Mouse (Mus musculus): ENCODE data around the gene Mgrn1.

Gene Mgrn1

DNA sequence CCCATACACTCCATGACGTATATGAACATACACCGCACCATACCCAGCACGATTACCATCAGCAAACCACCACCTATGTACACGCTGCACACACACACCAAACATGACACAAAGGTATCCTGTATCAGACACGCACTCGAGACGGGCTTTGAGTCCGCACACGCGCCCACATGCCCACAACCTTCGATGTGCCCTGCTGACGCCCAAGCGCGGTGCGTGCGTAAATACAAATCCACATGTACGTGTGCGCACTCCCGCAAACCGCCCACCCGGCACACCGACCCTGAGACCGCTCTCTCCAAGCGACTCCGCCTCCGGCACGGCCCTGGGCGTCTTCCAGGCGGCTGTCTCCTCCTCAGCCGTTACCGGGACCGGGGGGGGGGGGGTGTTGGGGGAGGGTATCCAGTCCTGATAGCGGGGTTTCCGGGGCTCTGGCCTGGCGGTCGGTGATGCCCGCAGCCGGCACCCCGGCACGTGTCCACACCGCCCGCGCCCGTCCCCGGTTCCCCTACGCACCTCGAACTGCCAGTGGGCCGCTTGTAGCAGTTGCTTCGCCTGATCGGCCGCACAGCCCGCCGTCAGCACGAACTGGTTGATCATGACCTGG lies 6.8 kb upstream of the Mgrn1 start:
- DNase-seq (ENCODE audit: low spot score) = no peak

DNA sequence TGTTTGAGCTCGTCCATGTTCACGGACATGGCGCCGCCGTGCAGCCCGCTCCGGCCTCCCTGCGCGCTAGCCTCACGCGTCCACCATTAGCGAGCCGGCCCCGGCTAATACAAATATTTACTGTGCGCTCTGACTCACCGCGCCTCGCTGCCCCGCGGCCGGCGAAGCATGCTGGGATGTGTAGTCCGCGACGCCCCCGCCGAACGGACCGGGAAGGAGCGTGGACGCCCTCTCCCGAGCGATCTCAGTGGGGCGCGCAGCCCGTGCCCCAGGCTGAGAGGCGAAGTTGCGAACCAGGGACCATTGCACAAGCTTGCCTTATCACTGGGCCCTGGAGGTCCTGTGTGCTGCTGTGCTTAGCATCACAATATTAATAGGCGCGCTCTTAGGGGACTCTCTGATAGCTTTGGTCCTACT lies 6.3 kb upstream of the Mgrn1 start:
- DNase-seq (ENCODE audit: low spot score) = peak; percentile 82

DNA sequence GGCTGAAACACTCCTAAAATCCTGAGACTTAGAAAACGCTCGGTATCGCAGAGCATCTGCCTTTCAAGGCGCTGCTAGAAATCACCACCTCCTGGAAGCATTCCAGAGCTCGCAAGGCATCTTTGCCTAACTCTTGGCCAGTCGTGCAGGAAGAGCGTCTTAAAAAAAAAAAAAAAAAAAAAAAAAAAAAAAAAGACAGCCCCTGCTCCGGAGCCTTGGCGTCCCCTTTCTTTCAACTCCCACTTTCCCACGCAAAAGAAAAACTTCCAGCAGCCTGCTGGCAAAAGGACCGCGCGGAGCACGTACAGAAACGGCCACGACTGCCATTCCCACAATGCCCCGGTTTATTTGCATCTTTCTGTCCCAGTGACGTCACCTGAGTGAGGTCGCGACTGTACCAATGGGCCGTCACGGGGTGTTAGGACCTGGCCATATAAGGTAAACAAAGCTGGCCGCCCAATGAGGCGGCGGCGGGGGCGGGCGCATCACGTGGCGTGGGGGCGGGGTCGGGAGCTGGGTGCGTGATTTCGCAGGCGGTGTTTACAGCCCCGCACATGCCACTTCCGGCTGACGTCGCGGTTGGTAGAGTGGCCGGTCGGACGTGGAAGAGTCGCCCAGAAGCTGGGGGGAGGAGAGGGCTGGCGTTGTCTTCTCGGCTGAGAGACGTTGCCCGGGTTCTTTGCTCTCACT lies 5.8 kb upstream of the Mgrn1 start, which contains the start of gene Ubald1:
Ubald1 (minus strand) TSS at position 180 of the 690 bp plus-strand sequence.
- DNase-seq (ENCODE audit: low spot score) = peak; percentile 90

GRCm38 (mm10) chr16:4881400-4882351 lies 4.4 kb upstream of the Mgrn1 start:
- DNase-seq (ENCODE audit: low spot score) = no peak

DNA sequence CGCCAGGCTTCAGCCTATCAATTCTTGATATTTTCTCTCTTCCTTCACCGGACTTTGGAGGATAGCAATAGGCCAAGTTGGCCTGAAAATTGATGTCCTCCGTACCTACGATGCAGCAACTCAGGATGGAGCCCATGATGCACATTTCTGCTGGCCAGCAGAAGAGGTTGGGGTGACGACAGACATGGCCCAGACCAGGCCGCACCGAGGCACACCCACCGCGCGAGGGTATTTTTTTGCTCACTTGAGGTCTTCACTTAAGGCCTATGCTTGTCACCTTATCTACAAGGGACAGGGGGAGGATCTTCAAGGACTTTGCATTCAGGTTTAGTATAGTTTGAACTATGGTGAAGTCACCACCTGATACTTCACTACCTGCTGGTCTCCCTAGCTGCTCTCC lies 1.1 kb upstream of the Mgrn1 start:
- DNase-seq (ENCODE audit: low spot score) = no peak

GRCm38 (mm10) chr16:4886690-4887020 lies 606 bp downstream of the Mgrn1 start:
- no peak for DNase-seq (ENCODE audit: low spot score)

DNA sequence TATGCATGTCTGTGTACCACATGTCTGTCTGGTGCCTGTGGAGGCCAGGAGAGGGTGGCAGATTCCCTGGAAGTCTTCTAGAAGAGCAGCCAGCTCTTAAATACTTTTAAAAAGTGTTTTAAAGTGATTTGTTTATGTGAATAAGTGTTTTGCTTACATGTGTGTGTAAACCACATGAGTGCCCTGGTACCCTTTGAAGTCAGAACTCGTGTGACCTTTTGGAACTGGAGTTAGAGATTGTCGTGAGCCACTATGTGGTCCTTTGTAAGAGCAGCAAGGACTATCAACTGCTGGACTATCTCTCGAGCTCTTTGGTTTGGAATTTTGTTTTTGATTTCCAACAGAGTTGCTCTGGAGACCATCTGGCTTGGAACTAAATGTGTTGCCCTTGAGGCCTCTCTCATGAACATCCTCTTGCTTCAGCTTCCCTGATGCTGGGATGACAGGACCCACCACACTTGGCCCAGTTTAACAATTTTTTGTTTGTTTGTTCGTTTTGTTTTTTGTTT lies 4.2 kb downstream of the Mgrn1 start:
- no peak for DNase-seq (ENCODE audit: low spot score)

- DNase-seq (ENCODE audit: low spot score) = no peak
These were observed 6.1 kb downstream of the Mgrn1 start for GRCm38 (mm10) chr16:4892171-4892570.

DNA sequence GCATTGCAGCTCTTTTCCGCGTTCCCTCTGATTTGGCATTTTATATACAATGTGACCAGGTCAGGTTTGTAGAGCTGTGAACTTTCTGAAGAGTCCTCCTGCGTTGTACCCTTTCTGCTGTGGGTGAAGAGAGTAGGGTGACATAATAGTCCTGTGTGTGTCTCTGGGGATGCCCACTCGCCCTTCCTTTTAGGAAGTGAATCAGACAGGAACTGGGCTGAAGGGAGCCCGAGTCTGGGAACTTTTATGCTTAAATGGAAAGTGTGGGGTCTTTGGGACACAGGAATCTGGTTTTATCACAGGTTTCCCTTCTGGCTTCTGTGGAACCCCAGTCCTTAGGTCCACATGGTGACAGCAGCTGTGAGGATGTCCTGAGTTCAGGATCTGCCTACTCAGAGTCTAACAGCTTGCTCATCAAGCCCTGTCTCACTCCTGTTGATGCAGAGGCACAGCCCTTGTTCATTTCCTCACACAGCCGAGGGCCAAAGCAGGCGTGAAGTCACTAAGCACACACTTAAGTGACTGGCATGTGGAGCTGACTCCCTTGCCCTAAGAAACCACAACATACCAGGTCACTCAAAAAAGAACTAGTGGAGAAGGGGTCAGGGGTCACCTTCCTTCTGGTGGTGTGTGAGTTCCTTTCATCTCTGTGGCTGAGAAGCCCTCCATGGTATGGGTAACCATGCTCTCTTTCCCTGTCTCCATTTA lies 8.3 kb downstream of the Mgrn1 start:
- no peak for DNase-seq (ENCODE audit: low spot score)

DNA sequence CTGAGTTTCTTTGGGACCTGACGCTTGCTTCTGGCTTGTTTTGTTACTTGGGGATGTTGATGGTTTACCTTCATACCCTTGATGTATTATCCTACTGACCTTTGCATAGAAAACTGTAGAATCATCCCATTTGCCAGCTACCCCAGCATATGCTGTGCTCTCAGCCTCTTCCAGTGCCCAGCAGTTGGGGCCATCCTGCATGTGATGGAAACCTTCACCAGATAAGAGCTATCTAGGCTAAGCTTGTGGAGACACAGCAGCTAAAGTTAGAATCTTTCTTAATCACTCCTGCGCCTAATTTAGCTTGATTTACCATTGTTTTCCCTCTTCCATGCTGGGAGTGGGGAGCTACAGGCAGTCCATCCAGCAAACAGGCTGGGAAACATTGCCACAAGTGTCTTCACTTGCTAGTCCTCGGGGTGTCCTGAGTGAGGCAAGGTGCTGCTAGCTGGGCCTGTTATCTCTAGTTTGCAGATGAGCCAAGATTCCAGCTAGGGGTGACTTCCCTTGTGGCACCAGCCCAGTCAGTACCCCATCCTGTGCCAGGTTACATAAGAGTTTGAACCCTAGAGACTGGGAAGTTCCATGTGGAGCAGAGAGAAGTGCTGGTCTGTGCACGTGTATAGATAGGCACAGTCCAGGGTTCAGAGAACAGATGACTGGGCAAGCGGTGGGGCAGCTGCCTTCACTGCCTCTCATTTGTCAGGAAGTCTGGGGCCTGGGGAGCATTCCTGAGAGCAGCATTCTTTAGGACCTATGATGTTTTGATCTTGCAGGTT lies 10.4 kb downstream of the Mgrn1 start:
- DNase-seq (ENCODE audit: low spot score) = no peak

DNA sequence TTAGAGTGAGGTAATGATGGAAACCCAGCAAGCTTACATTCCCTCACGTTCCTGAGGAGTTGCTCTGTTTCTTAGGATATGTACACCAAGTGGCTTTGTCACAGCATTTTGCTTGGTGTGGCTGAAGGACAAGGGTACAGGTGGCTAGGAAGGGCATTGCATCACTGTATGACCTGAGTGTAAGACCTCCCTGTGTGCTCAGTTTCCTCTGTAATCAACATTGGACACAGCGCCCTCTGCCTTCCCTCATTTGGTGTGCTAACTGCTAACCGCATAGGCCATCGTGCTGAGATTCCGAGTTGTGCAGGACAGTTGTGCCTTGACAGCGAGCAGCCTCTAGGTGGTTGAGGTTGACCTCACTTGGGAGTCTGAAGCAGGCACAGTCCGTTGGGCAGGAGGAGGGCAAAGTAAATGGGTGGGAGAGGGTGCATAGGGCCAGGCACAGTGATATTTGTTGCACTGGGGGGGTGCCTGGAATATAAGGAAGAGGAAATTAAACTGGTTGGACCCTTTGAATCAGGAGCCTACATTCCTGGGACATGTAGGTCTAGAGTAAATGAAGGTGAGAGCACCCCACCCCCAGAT lies 11.2 kb downstream of the Mgrn1 start:
- no peak for DNase-seq (ENCODE audit: low spot score)

- no peak for DNase-seq (ENCODE audit: low spot score)
These were observed 12.8 kb downstream of the Mgrn1 start for GRCm38 (mm10) chr16:4898881-4899280.

GRCm38 (mm10) chr16:4899711-4900110 lies 13.7 kb downstream of the Mgrn1 start:
- no peak for DNase-seq (ENCODE audit: low spot score)

DNA sequence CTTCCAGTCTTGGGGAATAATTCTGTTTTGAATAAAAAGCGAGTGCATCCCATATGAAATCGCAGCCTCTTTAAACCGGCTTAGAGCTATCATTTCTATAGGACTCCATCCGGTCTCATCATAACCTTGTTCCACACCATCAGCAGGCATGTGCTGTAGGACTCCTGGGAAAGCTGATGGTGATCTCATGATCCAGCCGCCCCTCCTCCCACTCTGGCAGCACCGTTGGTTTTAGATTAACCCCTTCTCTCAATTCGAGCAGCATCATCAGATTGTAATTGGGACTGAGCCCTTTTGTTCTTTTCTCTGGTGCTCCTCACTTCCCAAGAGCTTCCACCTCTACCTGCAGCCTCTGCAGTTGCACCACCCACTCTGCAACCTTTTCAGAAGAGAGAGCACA lies 15.1 kb downstream of the Mgrn1 start:
- DNase-seq (ENCODE audit: low spot score) = no peak

- no peak for DNase-seq (ENCODE audit: low spot score)
These were observed 16.3 kb downstream of the Mgrn1 start for GRCm38 (mm10) chr16:4902390-4902789.

GRCm38 (mm10) chr16:4903491-4904102 lies 17.5 kb downstream of the Mgrn1 start:
- DNase-seq (ENCODE audit: low spot score) = no peak

GRCm38 (mm10) chr16:4904878-4905277 lies 18.8 kb downstream of the Mgrn1 start:
- DNase-seq (ENCODE audit: low spot score) = no peak

GRCm38 (mm10) chr16:4905591-4905990 lies 19.5 kb downstream of the Mgrn1 start:
- no peak for DNase-seq (ENCODE audit: low spot score)

GRCm38 (mm10) chr16:4906559-4906958 lies 20.5 kb downstream of the Mgrn1 start:
- DNase-seq (ENCODE audit: low spot score) = no peak

- DNase-seq (ENCODE audit: low spot score) = no peak
These were observed 21.3 kb downstream of the Mgrn1 start for GRCm38 (mm10) chr16:4907386-4907785.
